Mouse (Mus musculus) heart, adult 2 months (tissue): Measurements from ENCODE around the gene Kcnq1.

Experiments
- CTCF ChIP-seq: fragments of 200-600 bp; IDR thresholded peaks from 2 replicates; pipeline ENCODE4 v1.8.1; 2022; ENCODE audit warnings: antibody characterized with exemption, mild to moderate bottlenecking, moderate library complexity
- EP300 ChIP-seq: fragments of 200-500 bp; IDR thresholded peaks from 2 replicates; pipeline ENCODE4 v1.6.1; 2011; ENCODE audit warnings: low read depth, low read length, control low read depth; ENCODE audit not compliant: insufficient read depth
- POLR2A ChIP-seq: fragments of 200-500 bp; IDR thresholded peaks from 2 replicates; pipeline ENCODE4 v1.6.1; 2011; ENCODE audit warnings: mild to moderate bottlenecking, low read depth, low read length, control low read depth; ENCODE audit not compliant: insufficient read depth

- no peak for TF ChIP-seq CTCF
- no peak for TF ChIP-seq POLR2A
- TF ChIP-seq EP300, result no peak
Measured at GRCm38 (mm10) chr7:143100759-143101158, 5.4 kb upstream of the Kcnq1 start.
